Mouse (Mus musculus) bone marrow macrophage, adult 2 months (primary cell): ENCODE results near the gene Gclc.

Experiments
- CTCF ChIP-seq: IDR thresholded peaks from 2 replicates; pipeline ENCODE4 v1.5.1; 2012; ENCODE audit warnings: low read depth, mild to moderate bottlenecking, low read length, moderate library complexity
- POLR2A ChIP-seq: IDR thresholded peaks from 2 replicates; pipeline ENCODE4 v1.6.1; 2012; ENCODE audit warnings: mild to moderate bottlenecking, low read depth, low read length, borderline replicate concordance

DNA sequence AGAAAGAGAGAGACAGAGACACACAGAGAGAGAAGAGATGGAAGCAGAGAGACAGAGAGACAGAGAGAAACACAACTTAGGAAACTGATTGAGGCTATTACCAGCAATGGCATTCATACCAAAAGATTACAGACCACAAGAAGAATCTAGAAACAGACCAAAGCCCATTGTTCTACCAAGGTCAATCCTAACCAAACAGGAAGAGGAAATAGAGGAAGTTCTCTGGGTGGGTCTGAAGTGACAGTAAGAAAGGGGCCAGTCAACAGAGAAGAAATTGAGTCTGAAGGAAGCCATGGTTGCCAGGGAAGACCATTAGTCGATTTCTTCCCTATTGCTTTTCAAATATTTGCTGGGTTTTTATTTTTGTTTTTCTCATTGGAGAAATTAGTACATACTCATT, 81.4 kb downstream of the Gclc start:
- TF ChIP-seq POLR2A (no peak), CTCF (no peak)
